Mouse (Mus musculus): Measurements from ENCODE around the gene Enthd1. TPM values are rescaled to one million over a fixed set of nuclear protein-coding genes. Genes with fewer than 3 reads are reported as not detected.

Gene Enthd1
- polyA plus RNA-seq, 1 experiment from 2014 or later = not detected

GRCm38 (mm10) chr15:80438423-80438822, 126.5 kb downstream of the Enthd1 start:
- H3K4me2 ChIP-seq = no peak overlapping the region
- ATAC-seq (ENCODE audit: insufficient read depth) = no peak
- WGBS (ENCODE audit: insufficient replicate concordance) = 64% methylated on average over 9 of the region's 9 CpGs
- no peak overlapping the region for H3K4me3 ChIP-seq (replicated peaks)
- H3K27me3 ChIP-seq = 0 out of 2 replicates have a peak, but pooled peaks cover 2% of the 10 kb centered on the region
- no peaks in the 10 kb centered on the region for H3K4me1 ChIP-seq (replicated peaks)
- no peaks in the 10 kb centered on the region for H3K36me3 ChIP-seq (replicated peaks)
- H3K27ac ChIP-seq (replicated peaks) = no peak overlapping the region
- H3K9me3 ChIP-seq (replicated peaks) = no peaks in the 10 kb centered on the region
- no peak overlapping the region for H3K9ac ChIP-seq

DNA sequence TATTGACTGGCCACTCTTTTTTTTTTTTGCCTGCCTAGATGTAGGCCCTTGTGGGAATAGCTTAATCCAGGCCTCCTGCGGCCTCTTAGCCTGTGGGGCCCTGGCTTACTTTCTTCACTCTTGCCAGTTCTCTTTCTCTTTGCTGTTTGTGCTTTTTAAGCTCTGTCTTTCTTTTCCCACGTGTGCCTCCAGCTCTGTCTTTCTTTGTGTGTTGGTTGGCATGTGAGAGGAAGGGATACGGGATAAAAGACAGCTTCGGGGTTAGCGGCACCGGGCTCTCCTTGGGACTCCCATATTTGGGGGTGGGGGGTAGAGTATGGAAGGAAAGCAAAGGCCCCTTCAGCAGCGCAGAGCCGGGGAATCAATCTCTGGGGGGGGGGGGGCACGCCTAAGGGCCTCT, 127.0 kb downstream of the Enthd1 start:
- ATAC-seq (ENCODE audit: insufficient read depth) = no peak
- Histone ChIP-seq H3K4me3 (replicated peaks) (no peak overlapping the region), H3K9ac (no peak overlapping the region), H3K36me3 (replicated peaks) (no peaks in the 10 kb centered on the region), H3K9me3 (replicated peaks) (no peaks in the 10 kb centered on the region), H3K27me3 (0 out of 2 replicates have a peak, but pooled peaks cover 2% of the 10 kb centered on the region), H3K4me2 (no peak overlapping the region), H3K27ac (replicated peaks) (no peak overlapping the region), H3K4me1 (replicated peaks) (no peaks in the 10 kb centered on the region)
- 77% methylated on average over 9 of the region's 9 CpGs for WGBS (ENCODE audit: insufficient replicate concordance)

DNA sequence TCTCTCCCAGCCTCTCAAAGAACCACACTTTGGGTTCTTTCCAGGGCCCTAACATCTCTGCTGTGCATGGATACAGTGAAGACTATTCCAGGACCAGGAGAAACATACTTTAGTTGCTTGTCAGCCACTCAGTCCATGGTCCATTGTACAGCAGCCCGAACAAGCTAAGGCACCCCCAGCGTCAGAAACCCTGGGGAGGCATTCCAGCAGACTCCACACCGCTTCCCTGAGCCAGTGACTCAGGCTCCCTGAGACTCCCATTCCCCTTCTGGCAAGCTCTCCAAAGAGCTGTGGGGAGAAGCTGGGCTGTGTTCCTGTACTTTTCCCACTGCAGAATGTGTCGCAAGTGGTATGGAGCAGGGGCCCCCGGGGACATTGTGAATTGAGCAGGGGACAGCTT, 128.0 kb downstream of the Enthd1 start:
- H3K4me3 ChIP-seq (replicated peaks) = no peak overlapping the region
- H3K9ac ChIP-seq = no peak overlapping the region
- WGBS (ENCODE audit: insufficient replicate concordance) = 78% methylated on average over 5 of the region's 5 CpGs
- no peaks in the 10 kb centered on the region for H3K27me3 ChIP-seq
- no peaks in the 10 kb centered on the region for H3K36me3 ChIP-seq (replicated peaks)
- no peak overlapping the region for H3K27ac ChIP-seq (replicated peaks)
- no peak for ATAC-seq (ENCODE audit: insufficient read depth)
- no peaks in the 10 kb centered on the region for H3K9me3 ChIP-seq (replicated peaks)
- no peaks in the 10 kb centered on the region for H3K4me1 ChIP-seq (replicated peaks)
- no peak overlapping the region for H3K4me2 ChIP-seq

GRCm38 (mm10) chr15:80430324-80430723, 134.6 kb downstream of the Enthd1 start:
- no peak for ATAC-seq (ENCODE audit: insufficient read depth)
- H3K4me2 ChIP-seq = no peak overlapping the region
- no peak overlapping the region for H3K9ac ChIP-seq
- 76% methylated on average over 11 of the region's 11 CpGs for WGBS (ENCODE audit: insufficient replicate concordance)
- H3K9me3 ChIP-seq (replicated peaks) = no peaks in the 10 kb centered on the region
- H3K4me3 ChIP-seq (replicated peaks) = no peak overlapping the region
- no peaks in the 10 kb centered on the region for H3K27me3 ChIP-seq
- H3K36me3 ChIP-seq (replicated peaks) = no peaks in the 10 kb centered on the region
- no peak overlapping the region for H3K27ac ChIP-seq (replicated peaks)
- no peaks in the 10 kb centered on the region for H3K4me1 ChIP-seq (replicated peaks)

DNA sequence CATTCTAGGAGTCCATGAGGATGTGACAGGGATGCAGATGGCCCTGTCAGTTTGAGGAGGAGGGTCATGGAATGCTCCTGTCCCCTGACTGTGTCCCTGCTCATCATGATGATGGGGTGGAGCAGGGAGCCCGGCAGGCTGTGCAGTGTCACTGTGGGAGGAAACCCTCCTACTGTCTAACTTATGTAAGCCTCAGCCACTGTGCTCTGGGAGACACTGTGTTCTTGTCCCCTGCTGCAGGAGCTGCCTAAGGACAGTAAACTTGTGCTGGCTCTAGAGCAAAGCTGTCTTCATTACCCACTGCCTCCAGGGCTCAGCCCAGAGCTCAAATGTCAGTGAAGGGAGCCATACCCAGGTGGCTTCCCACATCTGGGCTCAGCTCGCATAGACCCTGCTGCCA, 146.8 kb downstream of the Enthd1 start:
- Histone ChIP-seq H3K4me2 (no peak overlapping the region), H3K4me3 (replicated peaks) (no peak overlapping the region), H3K27me3 (no peaks in the 10 kb centered on the region), H3K27ac (replicated peaks) (no peak overlapping the region), H3K9me3 (replicated peaks) (no peaks in the 10 kb centered on the region), H3K4me1 (replicated peaks) (no peaks in the 10 kb centered on the region), H3K9ac (no peak overlapping the region), H3K36me3 (replicated peaks) (no peaks in the 10 kb centered on the region)
- no peak for ATAC-seq (ENCODE audit: insufficient read depth)
- WGBS (ENCODE audit: insufficient replicate concordance) = 56% methylated on average over 2 of the region's 2 CpGs

- Histone ChIP-seq H3K4me3 (replicated peaks) (no peak overlapping the region), H3K27me3 (no peaks in the 10 kb centered on the region), H3K4me2 (no peak overlapping the region), H3K4me1 (replicated peaks) (no peaks in the 10 kb centered on the region), H3K36me3 (replicated peaks) (no peaks in the 10 kb centered on the region), H3K9me3 (replicated peaks) (no peaks in the 10 kb centered on the region), H3K9ac (no peak overlapping the region), H3K27ac (replicated peaks) (no peak overlapping the region)
- 56% methylated on average over 9 of the region's 9 CpGs for WGBS (ENCODE audit: insufficient replicate concordance)
- ATAC-seq (ENCODE audit: insufficient read depth) = no peak
Measured at GRCm38 (mm10) chr15:80417066-80417465, 147.9 kb downstream of the Enthd1 start.

- no peak for ATAC-seq (ENCODE audit: insufficient read depth)
- H3K27me3 ChIP-seq = no peaks in the 10 kb centered on the region
- no peaks in the 10 kb centered on the region for H3K36me3 ChIP-seq (replicated peaks)
- H3K9me3 ChIP-seq (replicated peaks) = no peaks in the 10 kb centered on the region
- no peak overlapping the region for H3K27ac ChIP-seq (replicated peaks)
- no peak overlapping the region for H3K9ac ChIP-seq
- 63% methylated on average over 4 of the region's 4 CpGs for WGBS (ENCODE audit: insufficient replicate concordance)
- H3K4me2 ChIP-seq = no peak overlapping the region
- no peak overlapping the region for H3K4me3 ChIP-seq (replicated peaks)
- H3K4me1 ChIP-seq (replicated peaks) = no peaks in the 10 kb centered on the region
Measured at GRCm38 (mm10) chr15:80415132-80415531, 149.8 kb downstream of the Enthd1 start.

DNA sequence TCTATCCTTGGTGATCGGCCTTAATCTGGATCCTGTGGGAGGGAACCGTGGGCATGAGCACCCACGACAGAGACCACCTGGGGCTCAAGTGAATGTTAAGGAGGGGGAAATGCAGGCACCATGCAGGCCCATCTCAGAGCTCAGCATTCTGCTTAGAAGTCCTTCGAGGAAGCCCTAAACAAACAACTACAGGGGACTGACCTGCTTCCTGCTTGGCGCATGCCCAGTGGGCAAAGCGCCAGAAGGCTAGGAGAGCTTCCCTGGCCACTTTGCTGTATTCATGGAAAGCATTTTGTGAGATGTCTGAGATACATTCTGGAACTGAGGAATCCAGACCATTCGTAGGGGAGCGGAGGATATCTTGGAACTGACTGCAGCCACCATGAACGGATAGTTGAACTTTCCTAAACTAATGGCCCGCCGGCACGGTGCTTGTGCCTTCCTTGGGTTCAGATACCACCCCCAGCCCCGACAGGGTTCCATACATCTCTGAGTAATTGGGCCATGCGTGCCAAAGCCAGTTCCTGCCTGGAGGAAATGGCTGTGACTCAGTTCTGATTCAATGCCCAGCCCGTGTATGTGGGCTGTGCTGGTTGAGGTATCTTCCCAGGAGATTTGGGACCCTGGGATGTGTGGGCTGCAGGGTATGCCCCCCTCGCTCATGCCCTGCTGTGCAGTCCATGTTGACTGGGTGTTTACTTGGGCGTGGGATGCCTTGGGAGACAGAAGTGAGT, 150.8 kb downstream of the Enthd1 start:
- Histone ChIP-seq H3K9me3 (replicated peaks) (no peaks in the 10 kb centered on the region), H3K4me1 (replicated peaks) (no peaks in the 10 kb centered on the region), H3K9ac (no peak overlapping the region), H3K4me2 (no peak overlapping the region), H3K27ac (replicated peaks) (no peak overlapping the region), H3K27me3 (no peaks in the 10 kb centered on the region), H3K36me3 (replicated peaks) (no peaks in the 10 kb centered on the region), H3K4me3 (replicated peaks) (no peak overlapping the region)
- no peak for ATAC-seq (ENCODE audit: insufficient read depth)
- 64% methylated on average over 17 of the region's 17 CpGs for WGBS (ENCODE audit: insufficient replicate concordance)

DNA sequence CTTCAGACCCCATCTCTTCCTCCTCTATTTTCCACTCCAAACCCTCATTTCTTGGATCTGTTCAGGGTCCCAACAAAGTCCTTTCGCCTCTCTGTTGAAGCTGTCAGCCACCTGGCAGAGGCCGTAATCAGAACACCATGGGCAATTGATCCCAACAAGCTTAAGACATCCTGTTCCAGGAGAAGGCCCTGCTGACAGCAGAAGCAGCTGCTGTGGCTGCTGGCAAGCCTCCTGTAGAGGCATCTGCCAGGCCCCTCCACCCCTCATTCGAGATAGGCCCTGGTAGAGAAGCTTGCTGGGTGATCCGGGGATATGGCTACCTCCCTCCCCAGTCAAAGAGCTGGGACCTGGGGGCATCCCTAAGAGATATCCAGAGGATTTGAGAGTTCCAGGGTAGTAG, 151.9 kb downstream of the Enthd1 start:
- H3K27me3 ChIP-seq = no peaks in the 10 kb centered on the region
- no peak overlapping the region for H3K27ac ChIP-seq (replicated peaks)
- H3K4me1 ChIP-seq (replicated peaks) = no peaks in the 10 kb centered on the region
- H3K4me2 ChIP-seq = no peak overlapping the region
- H3K36me3 ChIP-seq (replicated peaks) = no peaks in the 10 kb centered on the region
- H3K9me3 ChIP-seq (replicated peaks) = no peaks in the 10 kb centered on the region
- no peak for ATAC-seq (ENCODE audit: insufficient read depth)
- no peak overlapping the region for H3K4me3 ChIP-seq (replicated peaks)
- H3K9ac ChIP-seq = no peak overlapping the region
- WGBS (ENCODE audit: insufficient replicate concordance) = 57% methylated on average over 4 of the region's 4 CpGs

GRCm38 (mm10) chr15:80410661-80411060, 154.3 kb downstream of the Enthd1 start:
- H3K27me3 ChIP-seq = no peaks in the 10 kb centered on the region
- no peak overlapping the region for H3K4me3 ChIP-seq (replicated peaks)
- H3K9me3 ChIP-seq (replicated peaks) = no peaks in the 10 kb centered on the region
- WGBS (ENCODE audit: insufficient replicate concordance) = 50% methylated on average over 7 of the region's 7 CpGs
- H3K27ac ChIP-seq (replicated peaks) = no peak overlapping the region
- ATAC-seq (ENCODE audit: insufficient read depth) = no peak
- no peaks in the 10 kb centered on the region for H3K36me3 ChIP-seq (replicated peaks)
- no peak overlapping the region for H3K4me2 ChIP-seq
- no peaks in the 10 kb centered on the region for H3K4me1 ChIP-seq (replicated peaks)
- H3K9ac ChIP-seq = no peak overlapping the region

DNA sequence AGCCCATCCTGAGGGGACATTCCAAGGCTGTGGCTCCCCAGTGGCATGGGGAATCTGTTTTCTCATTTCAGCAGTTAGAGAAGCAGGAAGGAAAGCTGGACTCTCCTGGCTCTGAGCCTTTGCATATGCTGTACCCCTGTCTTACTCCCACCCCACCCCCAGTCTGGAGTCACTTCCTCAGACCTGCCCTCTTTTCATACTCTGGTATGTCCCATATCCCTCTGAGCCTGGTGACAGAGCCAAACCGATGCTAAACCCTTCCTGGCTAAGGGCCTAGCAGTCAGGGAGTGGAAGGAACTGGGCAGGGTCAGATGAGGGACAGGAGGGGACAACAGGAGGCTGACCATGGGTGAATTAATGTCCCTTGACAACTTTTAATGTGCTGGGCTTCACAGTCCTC, 157.1 kb downstream of the Enthd1 start:
- 6% methylated on average over 1 of the region's 1 CpGs for WGBS (ENCODE audit: insufficient replicate concordance)
- Histone ChIP-seq H3K27me3 (no peaks in the 10 kb centered on the region), H3K4me3 (replicated peaks) (no peak overlapping the region), H3K36me3 (replicated peaks) (no peaks in the 10 kb centered on the region), H3K4me1 (replicated peaks) (no peaks in the 10 kb centered on the region), H3K27ac (replicated peaks) (no peak overlapping the region), H3K9ac (no peak overlapping the region), H3K9me3 (replicated peaks) (no peaks in the 10 kb centered on the region), H3K4me2 (no peak overlapping the region)
- ATAC-seq (ENCODE audit: insufficient read depth) = peak; percentile 28; the same call in 1 of the 2 replicates

Data from liver, embryonic 15.5 days (tissue).